Mouse (Mus musculus) mouse trophoblast stem cell (cell line): ENCODE results near the gene Kcnt2.

Experiments
- in situ Hi-C, 2 experiments: fragments of 300-500 bp; cut with MseI, MboI; formaldehyde crosslinking; loops; 2 replicates in 1 of 2; 3 replicates in 1 of 2; pipeline ENCODE4 v1.15.1; 2025

The Kcnt2 gene

GRCm38 (mm10) chr1:140378791-140379190 lies 132.8 kb downstream of the Kcnt2 start:
- in situ Hi-C loops: no loop called here

- in situ Hi-C loops: no loop called here
These were observed 133.6 kb downstream of the Kcnt2 start for GRCm38 (mm10) chr1:140379526-140379925.

- in situ Hi-C loops: no loop called here
These were observed 135.1 kb downstream of the Kcnt2 start for GRCm38 (mm10) chr1:140381093-140381492.

- in situ Hi-C loops: no loop called here
These were observed 144.3 kb downstream of the Kcnt2 start for GRCm38 (mm10) chr1:140390301-140390700.

- in situ Hi-C loops: no loop called here
These were observed 151.8 kb downstream of the Kcnt2 start for GRCm38 (mm10) chr1:140397756-140398155.

GRCm38 (mm10) chr1:140406631-140407288 lies 160.8 kb downstream of the Kcnt2 start:
- in situ Hi-C loops: no loop called here

GRCm38 (mm10) chr1:140415761-140416160 lies 169.8 kb downstream of the Kcnt2 start:
- in situ Hi-C loops: no loop called here

GRCm38 (mm10) chr1:140422954-140423353 lies 177.0 kb downstream of the Kcnt2 start:
- in situ Hi-C loops: no loop called here

GRCm38 (mm10) chr1:140429284-140429850 lies 183.4 kb downstream of the Kcnt2 start:
- in situ Hi-C loops: no loop called here

- in situ Hi-C loops: no loop called here
These were observed 186.1 kb downstream of the Kcnt2 start for GRCm38 (mm10) chr1:140432039-140432438.

GRCm38 (mm10) chr1:140434791-140435190 lies 188.8 kb downstream of the Kcnt2 start:
- in situ Hi-C loops: no loop called here

GRCm38 (mm10) chr1:140438176-140438575 lies 192.2 kb downstream of the Kcnt2 start:
- in situ Hi-C loops: no loop called here

- in situ Hi-C loops: no loop called here
These were observed 197.9 kb downstream of the Kcnt2 start for GRCm38 (mm10) chr1:140443904-140444303.

- in situ Hi-C loops: no loop called here
These were observed 198.4 kb downstream of the Kcnt2 start for GRCm38 (mm10) chr1:140444394-140444793.

- in situ Hi-C loops: no loop called here
These were observed 205.5 kb downstream of the Kcnt2 start for GRCm38 (mm10) chr1:140451461-140451860.

GRCm38 (mm10) chr1:140451924-140452323 lies 206.0 kb downstream of the Kcnt2 start:
- in situ Hi-C loops: no loop called here

GRCm38 (mm10) chr1:140455903-140456302 lies 209.9 kb downstream of the Kcnt2 start:
- in situ Hi-C loops: no loop called here

- in situ Hi-C loops: no loop called here
These were observed 210.9 kb downstream of the Kcnt2 start for GRCm38 (mm10) chr1:140456873-140457272.

- in situ Hi-C loops: no loop called here
These were observed 222.4 kb downstream of the Kcnt2 start for GRCm38 (mm10) chr1:140468315-140468714.

- in situ Hi-C loops: no loop called here
These were observed 223.6 kb downstream of the Kcnt2 start for GRCm38 (mm10) chr1:140469586-140469985.

GRCm38 (mm10) chr1:140476921-140477320 lies 231.0 kb downstream of the Kcnt2 start:
- in situ Hi-C loops: no loop called here

GRCm38 (mm10) chr1:140484016-140484415 lies 238.1 kb downstream of the Kcnt2 start:
- in situ Hi-C loops: no loop called here

GRCm38 (mm10) chr1:140489816-140490215 lies 243.9 kb downstream of the Kcnt2 start:
- in situ Hi-C loops: no loop called here

GRCm38 (mm10) chr1:140491406-140491805 lies 245.4 kb downstream of the Kcnt2 start:
- in situ Hi-C loops: no loop called here
